Mouse (Mus musculus) cerebellum, adult 18-20 months (tissue): ENCODE data around the gene Dnpep.
A peak's percentile ranks its signal among the peaks of the same experiment; 100 is the strongest.

Experiments used
- DNase-seq, 2 experiments: peaks; one replicate each; pipeline ENCODE4 v3.0.0; 2021

Dnpep gene

DNA sequence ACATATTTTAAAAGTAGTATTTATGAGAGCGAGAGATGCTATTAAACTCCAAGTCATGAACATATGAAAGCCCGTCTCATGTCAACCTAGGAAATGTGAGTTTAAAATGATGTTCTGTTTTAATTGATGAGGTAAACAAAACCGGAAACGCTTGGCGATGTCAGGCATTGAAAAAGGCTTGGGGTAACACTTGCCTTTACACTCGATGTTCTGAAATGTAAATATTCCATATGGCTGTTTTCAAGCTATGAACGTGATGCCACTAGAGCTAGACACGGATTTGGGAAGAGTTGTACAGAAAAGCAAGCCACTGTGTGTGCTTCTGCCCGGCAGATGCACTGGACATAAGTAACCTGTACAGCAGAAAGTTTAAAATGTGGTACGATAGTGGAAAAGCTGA lies 1.4 kb upstream of the Dnpep start:
- DNase-seq = no peak

DNA sequence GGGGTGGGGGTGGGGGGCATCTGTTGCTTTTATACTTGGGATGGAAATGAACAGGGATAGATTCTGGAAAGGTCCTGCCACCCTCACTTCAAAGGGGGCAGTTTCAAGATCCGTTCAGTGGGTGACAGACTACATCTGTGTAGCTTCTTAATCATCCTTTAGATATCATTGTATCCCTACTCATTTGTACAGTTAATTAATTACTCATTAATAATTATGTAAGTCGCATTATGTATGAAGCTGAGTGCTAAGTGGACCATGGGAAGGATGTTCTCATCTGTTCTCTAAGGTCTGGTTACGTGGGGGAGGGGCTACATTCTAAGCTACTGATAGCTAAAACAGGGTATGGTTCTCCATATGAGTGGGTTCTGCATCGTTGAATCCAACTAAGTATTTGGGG lies 946 bp upstream of the Dnpep start:
- no peak for DNase-seq

DNA sequence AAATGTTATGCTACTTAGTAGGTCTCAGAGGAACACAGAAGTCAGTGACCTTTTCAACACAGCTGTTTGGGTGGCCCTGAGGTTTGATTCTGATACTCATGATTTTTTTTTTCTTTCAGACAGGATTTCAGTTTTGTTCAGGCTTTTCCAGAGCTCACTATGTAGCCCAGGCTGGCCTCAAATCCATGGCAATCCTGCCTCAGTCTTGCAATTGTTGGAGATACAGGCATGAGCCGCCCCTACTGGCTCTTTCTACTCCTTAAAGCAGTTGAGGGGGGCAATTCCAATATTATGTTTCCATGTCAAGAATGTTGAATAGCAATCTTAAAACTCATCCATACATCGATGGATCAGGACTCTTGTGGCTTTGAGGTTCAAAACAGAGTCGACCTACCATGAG lies 511 bp upstream of the Dnpep start:
- peak in 1 of 2 experiments; percentile 25 for DNase-seq

DNA sequence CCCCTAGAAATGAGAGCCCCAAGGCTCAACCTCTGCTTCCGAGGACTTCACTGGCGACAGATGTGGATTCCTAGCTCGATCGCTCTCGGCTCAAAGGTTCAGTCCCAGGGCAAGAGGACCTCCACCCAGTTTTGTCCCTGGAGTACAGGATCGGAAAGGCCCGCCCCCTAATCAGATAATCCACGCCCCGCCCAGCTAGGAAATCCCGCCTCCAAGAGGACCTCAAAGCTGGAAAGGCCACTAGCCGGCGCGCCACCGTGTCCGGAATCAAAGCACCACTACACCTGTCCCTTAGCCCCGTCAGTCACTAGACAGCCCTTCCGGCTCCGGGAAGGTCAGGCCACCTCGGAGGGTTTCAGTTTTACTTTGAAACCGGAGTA lies 939 bp downstream of the Dnpep start:
- DNase-seq = peak; percentile 86 to 87

DNA sequence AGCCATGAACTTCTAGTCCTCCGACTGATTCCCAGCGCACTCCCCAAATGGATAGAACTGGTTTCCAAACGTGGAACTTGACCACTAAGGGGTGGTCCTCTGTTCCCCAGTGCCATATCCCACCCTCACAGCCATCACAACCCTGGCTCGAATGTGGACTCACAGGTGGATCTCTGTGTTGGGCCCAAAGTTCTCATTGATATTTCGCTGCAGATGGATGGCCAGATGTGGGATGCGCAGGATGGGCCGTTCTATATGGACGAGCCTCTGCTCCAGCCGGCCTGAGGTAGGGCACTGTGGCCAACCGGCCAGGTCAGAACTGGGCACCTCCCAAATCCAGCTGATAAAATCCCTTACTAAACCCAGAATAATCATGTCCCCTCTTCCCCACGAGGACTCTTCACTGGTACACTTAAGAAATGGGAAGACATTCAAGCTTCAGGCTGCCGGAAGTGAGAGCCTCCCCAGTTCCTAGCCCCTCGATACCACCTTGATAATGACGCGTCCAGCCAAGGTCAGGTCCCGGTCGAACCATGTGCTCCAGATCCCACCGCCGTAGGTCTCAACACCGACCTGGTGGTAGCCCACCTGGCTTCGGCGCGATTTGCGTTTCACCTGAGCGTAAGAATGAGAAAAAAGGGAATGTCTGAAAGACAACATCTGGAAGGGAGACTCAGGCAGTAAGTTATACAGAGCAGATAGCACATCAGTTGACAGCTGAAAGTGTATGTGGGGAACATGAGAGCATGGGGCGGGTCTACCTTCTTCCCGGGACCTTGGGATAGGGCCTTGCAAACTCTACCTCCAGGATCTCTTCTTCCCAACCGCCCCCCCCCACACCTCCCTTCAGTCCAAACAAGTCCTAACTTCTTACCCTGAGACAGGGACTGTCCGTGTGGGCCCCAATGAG lies 2.1 kb downstream of the Dnpep start:
- DNase-seq = peak; percentile 19 to 46

DNA sequence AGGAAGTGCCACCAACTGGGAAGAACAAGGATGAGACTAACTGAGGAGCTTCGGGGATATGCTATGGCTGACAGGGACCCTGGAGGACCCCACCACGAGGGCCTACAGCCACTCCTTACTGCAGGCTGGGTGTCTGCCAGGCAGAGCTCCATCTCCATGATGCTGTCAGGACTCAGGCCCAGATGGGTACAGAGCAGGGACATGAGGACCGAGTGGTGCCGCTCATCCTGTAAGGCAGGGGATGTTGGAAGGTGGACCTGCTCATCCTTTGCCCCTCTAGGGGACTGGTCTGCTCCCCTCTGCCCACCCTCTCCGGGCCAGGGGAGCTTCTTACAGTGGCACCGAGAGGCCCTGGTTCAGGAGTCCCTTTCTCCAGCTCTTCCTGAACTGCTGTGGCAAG lies 2.8 kb downstream of the Dnpep start:
- DNase-seq = peak in 1 of 2 experiments; percentile 17

DNA sequence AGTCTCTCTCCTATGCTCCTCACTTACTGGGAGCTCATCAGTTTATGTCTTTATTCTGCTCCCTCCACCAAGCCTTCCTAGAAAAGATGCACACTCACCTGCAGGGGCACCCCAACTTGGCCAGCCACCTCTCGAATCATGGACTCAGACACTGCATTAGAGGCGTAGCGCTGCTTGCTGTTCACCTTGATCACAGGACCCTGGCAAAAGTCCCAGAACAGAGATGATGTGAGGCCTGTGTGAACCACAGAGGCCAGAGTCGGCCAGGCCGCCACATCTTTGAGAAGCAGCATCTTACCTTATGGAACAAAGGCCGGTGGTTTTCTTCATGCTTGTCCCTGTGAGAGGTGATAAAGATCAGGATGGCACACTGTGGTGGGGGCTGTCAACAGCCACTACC lies 6.1 kb downstream of the Dnpep start:
- no peak for DNase-seq

DNA sequence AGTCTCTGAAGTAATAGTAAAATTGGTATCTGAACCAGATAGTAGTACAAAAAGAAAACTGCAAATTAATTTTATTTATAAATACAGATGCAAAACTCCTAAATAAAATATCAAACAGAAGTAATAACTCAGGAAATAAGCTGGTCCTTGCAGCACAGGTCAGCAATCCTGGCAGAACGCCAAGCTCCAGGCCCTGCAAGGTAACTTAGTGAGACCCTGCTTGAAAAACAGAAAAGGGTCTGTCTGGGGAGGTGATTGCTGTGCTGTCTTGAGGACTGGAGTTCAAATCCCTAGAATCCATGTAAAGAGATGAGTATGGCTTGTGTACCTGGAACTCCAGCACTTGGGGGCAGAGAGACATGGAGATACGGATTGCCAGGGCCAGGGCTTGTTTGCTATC lies 13.1 kb downstream of the Dnpep start:
- DNase-seq = no peak

DNA sequence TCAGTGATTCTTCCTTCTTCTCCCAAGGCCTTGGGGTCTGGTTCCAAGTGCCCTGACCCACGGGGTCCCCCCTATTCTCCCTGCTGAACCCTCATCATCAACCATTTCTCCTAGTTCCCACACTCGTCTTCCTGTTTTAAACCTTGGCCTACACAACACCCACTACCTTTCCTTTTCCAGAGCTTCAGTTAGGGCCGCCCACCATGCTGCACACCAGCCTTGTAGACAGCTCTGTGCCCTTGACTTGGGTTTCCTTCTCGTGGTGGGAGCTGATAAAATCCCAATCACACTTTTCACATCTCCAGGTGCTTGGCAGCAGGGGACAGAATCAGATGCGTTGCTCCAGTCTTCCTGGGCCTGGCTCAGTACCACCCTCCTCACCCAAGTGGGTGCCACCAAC lies 23.5 kb downstream of the Dnpep start:
- no peak for DNase-seq

DNA sequence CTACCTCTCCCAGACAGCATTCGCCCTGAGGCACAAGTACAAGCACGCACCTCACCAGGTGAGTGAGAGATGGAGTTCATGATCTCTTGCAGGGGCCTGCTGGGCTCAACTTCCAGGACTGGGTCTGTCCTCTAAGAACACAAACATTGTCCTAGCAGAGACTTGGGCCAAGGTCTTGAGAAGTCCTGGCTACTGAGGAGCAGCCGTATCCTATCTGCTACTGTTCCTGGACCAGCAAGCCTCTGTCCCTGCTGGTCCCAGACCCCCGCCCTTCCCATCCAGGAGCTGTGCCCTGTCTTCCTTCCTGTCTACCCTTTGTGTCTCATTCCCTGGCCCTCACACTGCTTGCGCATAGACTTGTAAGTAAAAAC lies 24.5 kb downstream of the Dnpep start:
- no peak for DNase-seq

DNA sequence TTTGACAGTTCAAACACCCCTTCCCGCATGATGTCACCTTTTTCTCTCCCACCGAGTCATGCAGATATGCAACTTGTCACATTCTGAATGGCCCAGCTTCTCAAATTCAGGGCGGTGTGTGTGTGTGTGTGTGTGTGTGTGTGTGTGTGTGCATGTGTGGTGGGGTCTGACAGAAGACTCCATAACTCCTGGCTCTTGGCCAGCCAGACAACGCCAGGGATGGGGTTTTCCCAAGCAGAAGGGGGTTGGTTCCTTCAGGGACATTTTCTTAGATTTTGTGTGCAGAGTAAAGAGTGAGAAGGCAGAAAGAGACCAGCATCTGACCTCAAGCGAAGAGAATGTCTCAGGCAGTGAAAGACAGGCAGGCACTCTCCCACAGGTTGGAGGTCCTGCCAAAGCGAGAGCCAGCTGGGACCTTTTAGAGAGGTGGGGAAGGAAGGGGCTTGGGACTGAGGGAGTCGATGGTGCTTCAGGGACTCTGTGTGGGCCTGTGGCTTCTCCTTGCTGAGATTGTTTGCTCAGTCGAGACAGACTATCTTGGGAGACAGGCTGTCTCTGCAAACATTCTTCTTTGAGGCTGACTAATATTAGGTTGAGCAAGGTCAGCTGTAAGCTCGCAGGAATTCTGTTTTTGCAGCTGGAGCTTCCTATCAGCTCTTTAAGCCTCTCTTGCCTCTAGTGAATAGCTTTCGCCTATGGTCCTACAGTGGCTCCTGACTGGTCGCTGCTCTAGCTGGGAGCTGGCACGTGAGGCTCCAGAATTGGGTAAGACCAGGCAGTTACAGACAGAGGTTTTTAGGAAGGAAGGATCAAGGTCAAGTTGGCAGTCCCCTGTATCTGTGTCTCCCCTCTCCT lies 25.1 kb downstream of the Dnpep start:
- no peak for DNase-seq

DNA sequence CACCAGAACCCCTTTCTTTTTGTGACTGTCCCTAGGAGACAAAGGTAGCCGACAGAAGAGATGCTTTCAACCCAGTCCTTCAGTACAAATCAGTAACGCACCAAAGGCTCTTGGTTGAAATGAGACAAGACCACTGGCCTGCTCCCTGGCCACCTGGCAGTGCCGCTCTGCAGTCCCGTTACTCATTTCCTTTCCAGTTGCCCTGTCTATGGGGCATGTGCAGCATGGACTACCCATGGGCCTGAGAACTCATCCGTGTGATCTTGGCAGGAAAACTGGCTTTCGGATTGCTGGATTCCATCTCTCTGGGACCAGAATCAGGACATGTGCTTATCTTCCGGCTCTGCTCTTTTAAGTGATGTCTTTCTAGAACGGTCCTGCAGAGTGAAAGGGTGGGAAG lies 26.5 kb downstream of the Dnpep start:
- DNase-seq = no peak

DNA sequence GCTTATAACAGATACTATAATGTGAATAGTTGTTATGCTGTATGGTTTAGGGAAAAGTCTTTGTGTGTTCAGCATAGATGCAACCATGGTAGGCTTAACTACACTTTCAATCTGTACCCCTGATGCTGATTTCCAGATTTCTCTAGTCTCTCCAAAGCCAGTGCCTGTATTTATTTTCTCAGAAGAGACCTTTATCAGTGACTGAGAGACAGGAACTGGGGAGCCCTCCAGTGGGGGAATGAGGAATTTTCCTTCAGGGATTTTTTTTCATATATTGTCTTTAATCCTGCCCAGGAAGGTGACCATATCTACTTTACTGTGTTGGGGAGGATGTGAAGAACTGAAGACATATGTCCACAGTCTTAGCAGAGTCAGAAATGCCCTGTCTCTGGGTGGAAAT lies 27.2 kb downstream of the Dnpep start:
- DNase-seq = peak; percentile 66 to 79

DNA sequence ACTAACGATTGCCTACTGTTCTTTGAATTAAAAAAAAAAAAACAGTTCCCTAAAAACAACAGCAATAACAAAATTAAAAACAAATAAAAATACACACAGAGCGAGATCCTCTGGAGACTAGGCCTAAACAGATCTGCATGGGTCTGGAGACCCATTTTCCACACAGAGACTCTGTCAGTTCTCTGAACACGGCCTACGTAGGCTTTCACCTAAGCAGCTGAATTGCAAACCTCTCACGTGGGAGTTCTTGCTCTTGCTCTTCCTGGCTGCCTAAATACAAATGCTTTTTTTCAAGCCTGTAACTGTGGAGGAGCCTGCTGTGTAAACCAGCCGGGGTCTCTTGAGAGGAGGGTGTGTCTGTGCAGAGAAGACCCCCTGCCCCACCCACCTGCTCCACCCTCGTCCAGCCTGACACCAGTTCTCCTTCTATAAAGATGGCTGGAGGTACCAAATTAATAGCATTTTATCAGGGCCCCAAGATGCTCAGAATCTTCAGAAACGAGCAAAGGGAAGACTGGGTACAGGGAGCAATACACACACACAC lies 27.8 kb downstream of the Dnpep start:
- no peak for DNase-seq

DNA sequence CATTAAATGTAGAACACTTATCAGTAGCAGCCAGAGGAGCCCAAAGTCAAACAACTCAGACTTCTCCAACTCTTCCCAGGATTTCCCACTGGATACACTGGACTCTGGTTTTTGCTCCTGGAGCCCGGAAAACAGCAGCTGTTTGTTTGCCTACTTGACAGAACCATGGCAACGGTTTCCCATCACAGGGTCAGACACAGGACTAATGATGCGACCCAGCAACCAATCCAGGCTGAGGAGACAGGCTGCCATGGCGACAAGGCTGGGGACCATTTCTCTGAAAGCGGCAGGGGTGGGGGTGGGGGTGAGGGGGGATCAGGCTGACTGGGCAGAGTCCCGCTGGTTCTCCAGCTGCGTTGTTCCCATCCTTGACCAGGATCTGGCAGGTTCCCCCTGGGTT lies 28.4 kb downstream of the Dnpep start:
- DNase-seq = no peak

DNA sequence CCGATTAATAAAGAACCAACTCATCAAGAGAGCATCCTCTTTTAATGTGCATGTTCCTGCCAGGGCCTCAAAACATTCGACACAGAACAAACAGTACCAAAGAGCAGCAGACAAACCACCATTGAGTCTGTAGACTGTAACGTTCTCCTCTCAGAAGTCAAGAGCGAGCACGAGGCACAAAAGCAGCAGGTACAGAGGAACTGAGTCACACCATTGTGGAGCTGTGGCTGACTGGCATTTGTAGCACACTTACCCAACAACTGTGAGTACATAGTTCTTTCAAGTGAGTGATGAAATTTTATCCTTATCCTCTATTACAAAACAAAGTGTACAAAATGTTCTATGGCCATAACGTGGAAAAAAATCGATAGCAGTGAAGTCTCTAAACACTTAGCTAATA lies 32.9 kb downstream of the Dnpep start:
- no peak for DNase-seq

DNA sequence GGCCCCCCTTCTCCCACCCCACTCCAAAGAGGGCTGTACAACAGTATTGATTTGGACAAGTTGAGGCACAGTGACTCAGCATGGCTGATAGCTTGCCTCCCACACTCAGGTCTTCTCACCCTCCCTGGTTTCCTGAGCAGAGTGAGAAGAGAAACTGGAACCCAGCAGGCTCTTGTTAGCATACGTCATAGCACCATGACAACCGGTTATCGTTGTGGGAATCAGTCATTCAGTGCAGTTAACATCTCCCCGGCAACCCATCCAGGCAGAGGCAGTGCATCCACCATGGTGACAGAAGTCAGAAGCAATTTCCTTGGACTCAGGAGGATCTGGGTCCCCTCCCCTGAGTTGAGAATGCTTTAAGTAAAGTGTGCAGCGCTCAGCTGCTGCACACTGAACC lies 34.8 kb downstream of the Dnpep start:
- DNase-seq = no peak

DNA sequence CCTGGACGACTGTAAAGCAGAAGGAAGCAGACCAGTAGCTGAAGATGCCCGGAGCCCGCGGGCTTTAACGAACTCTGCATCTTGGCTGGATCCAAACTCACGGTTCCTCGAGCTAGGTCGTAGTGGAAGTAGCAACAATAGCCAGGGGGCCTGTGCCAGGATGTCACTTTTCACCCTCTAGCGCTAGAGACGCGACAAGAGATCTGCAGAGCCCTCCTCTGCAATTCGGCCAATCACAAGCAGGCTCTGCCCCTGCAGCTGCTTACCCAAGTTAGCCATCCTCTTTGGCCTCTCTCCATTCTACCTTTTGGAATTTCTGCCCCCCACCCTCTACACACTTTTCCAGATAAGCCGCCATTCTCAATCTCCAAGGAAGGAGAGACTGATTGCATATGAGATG lies 39.6 kb downstream of the Dnpep start, which contains the start of gene Resp18:
TSS of gene Resp18 (minus strand) at position 188 of the 400 bp plus-strand sequence.
- peak; percentile 48 to 49 for DNase-seq

DNA sequence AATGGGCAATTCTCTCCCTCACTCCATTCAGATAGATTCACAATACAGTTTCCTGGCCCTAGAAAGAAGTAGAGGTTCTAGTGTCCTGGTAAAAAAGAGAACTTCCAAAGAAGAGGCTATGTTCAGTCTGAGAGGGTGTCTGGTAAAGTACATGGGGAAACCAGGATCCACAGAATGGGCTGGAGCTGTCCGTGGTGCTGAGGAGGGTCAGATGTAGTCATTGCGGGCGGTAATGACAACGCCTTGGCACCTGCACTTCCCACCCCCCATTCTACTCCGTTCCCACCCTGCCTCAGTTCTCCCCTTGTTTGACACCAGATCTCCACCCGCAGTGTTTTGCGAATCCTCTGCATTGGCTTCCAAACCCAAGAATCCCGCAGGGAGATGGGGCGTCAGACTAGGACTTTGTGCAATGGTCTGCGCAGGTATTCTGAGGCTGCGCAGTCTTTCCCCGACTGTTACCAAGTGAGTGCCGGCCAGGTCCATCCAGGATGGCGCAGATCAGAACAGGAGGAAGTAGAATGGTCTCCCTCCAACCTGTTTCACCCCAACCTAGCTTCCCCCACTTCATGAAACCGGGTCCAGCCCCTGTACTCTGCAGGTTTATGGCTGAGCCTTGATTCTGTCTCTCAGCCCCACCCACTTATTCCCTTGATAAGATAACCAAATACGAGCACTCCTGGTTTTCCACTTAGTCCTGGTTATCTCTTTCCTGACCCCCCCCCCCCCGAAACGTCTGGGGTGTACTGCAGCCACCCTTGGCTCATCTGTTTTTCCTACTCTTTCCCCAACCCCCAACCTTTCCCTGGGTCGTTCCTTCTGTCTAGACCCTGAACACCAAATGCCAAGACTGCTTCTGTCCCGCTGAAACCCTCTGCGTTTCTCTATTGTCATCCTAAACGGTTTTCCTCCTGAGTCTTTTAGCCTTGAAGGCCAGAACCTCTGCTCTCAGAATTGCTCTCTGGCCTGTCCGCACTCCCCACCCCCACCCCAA lies 40.3 kb downstream of the Dnpep start:
- DNase-seq = peak; percentile 52 to 53

DNA sequence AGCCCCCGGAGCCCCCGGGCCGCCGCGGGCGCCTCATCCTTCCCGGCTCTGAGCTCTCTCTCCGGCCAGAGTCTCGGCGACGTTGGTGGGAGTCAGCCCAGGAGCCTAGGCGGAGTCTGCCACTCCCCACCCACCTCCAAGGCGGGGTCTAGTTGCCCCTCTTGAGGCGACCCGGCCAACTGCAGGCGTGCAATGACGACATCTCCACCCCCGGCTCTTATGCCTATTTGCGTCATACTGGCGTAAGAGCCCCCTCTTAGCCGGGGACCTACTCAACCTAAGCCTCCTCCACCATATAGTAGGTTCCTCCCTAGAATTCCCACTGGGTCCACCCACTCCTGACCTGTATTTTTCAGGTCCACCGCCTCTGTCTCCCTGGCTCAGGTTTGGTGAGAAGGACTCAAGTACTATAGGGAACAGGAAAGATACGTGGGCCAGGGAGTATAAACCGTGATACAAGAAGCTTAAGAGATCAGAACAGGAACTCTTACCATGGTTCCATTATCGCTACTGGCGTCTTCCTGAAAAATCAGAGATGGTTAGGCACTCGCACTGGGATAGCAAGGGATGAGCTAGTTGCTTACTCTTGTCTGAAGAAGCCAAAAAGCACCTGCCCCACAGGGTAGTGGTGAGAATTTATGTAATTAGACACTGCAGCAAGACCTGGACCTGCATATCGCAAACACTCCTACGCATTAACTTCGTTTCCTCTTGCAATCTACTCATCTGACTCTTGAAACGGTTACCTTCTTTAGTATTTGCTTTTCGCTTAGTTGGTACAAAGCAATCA lies 53.5 kb downstream of the Dnpep start, which contains the start of gene Ptprn:
TSS of gene Ptprn (minus strand) at position 412 of the 790 bp plus-strand sequence.
- peak; percentile 83 to 91 for DNase-seq
